Mouse (Mus musculus): ENCODE measurements around the gene 1700057G04Rik. TPM values are rescaled to one million over a fixed set of nuclear protein-coding genes. Genes with fewer than 3 reads are reported as not detected.
A peak's percentile ranks its signal among the peaks of the same experiment; 100 is the strongest.

Gene 1700057G04Rik
- total and polyA plus RNA-seq, 3 experiments = 0.19 TPM; not detected in 2

DNA sequence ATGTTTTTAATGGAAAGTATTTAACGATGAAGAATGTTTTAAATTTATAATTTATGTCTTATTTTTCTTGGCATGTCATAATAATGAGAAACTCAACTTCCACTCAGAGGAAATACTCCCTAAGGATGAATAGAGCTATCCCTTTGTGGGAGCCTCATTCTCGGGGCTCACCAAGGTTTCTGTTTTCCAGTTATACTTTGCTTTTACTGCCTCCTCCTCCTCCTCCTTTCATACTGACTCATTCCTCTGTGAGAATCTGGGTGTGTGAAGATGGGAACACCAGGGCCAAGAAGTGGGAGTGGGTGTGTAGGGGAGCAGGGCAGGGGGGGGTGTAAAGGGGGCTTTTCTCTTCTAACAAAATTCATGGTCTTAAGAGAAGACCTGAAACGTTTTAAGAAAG lies 16.3 kb upstream of the 1700057G04Rik start:
- Histone ChIP-seq H3K4me3 (ENCODE audit: control insufficient read depth in 1 of 2, insufficient read depth in 1 of 2, low read depth in 2 of 2, low read length in 2 of 2) (no peak overlapping the region), H3K27ac (ENCODE audit: control insufficient read depth, low read depth, low read length) (peak overlapping the region; percentile 12; the same call in 1 of the 2 replicates), H3K79me2 (ENCODE audit: control insufficient read depth, insufficient read depth, low read length, poor library complexity) (no peaks in the 10 kb centered on the region), H3K27me3 (ENCODE audit: control insufficient read depth in 1 of 2, insufficient read depth in 2 of 2, low read length in 2 of 2) (no peaks in the 10 kb centered on the region), H3K9ac (ENCODE audit: control insufficient read depth, low read depth, low read length, poor library complexity, severe bottlenecking) (no peak overlapping the region), H3K4me1 (ENCODE audit: control insufficient read depth in 1 of 2, insufficient read depth in 2 of 2, low read length in 2 of 2) (peaks cover 27 to 31% of the 10 kb centered on the region in 2 experiments), H3K9me3 (replicated peaks; ENCODE audit: insufficient read depth, low read length) (no peaks in the 10 kb centered on the region), H3K36me3 (ENCODE audit: control insufficient read depth in 1 of 2, insufficient read depth in 2 of 2, low read length in 2 of 2) (peaks cover 0 to 33% of the 10 kb centered on the region in 2 experiments; a peak in 2 of 4 replicates)
- DNase-seq (ENCODE audit: low read depth, low spot score) = no peak
- TF ChIP-seq E2F4 (IDR thresholded peaks at IDR 0.05; ENCODE audit: borderline replicate concordance, low read depth, low read length) (no peak), USF1 (IDR thresholded peaks at IDR 0.05; ENCODE audit: low read depth, low read length) (0 out of 2 replicates have a peak, but pooled peaks have one; percentile 0)

DNA sequence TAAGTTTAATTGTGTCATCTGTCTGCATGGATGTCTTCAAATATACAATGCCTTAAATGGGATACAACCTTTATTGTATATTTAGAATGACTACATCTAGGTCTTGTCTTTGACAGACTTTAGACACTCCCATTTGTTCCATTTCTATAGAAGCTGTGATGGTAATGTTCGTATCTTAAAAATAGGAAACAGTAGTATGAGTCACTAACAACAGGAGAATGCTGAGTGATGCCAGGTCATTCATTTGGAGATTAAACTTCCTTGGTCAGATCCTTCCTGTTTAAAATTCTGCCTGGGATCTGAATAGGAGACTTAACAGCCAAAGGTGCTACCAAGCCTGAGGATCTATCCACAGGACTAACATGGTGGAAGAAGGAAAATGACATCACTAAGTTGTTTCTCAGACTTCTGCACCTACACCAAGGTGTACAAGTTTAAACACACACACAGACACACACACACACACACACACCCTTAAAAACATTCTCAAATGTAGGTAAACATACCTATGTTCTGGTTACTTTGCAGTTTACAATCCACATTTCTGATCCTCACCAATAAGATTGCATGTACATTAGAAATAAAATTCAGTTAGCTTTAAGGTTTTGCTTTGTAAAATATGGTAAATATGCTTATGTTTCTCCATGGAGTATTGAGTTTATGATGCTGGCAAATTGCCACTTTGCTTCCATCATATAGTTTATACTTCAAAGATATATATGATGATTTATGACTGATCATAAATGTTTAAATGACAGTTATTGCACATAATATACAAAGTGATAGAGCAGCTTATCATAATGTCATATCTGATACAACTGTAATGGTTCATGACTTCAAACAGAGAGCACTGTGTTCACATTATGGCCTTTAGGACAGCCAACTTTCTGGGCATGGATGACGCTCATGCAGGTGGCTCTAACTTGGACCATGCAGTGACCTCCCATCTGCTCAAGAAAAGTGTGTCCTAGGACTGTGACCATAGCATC lies 15.3 kb upstream of the 1700057G04Rik start:
- H3K79me2 ChIP-seq (ENCODE audit: control insufficient read depth, insufficient read depth, low read length, poor library complexity) = no peaks in the 10 kb centered on the region
- DNase-seq (ENCODE audit: low read depth, low spot score) = peak; percentile 54
- peak overlapping the region; percentile 52 for H3K27ac ChIP-seq (ENCODE audit: control insufficient read depth, low read depth, low read length)
- TF ChIP-seq POLR2AphosphoS2 (IDR thresholded peaks at IDR 0.05; ENCODE audit: low read length) (no peak), CHD1 (IDR thresholded peaks at IDR 0.05; ENCODE audit: low read depth, low read length) (no peak), GABPA (IDR thresholded peaks at IDR 0.05; ENCODE audit: low read depth, low read length) (no peak), ZKSCAN1 (IDR thresholded peaks at IDR 0.05; ENCODE audit: low read depth, low read length) (no peak), ZC3H11A (IDR thresholded peaks at IDR 0.05; ENCODE audit: low read depth, low read length) (no peak), USF1 (IDR thresholded peaks at IDR 0.05; ENCODE audit: low read depth, low read length) (no peak), MAX (IDR thresholded peaks at IDR 0.05; ENCODE audit: low read length) (no peak), MAFK (IDR thresholded peaks at IDR 0.05; ENCODE audit: borderline replicate concordance, low read depth, low read length) (no peak), E2F4 (IDR thresholded peaks at IDR 0.05; ENCODE audit: borderline replicate concordance, low read depth, low read length) (no peak), EP300 (IDR thresholded peaks at IDR 0.05; ENCODE audit: low read depth in 1 of 2, low read length in 2 of 2) (peak; percentile 67 to 68), ETS1 (IDR thresholded peaks at IDR 0.05; ENCODE audit: low read depth, low read length) (0 out of 2 replicates have a peak, but pooled peaks have one; percentile 35), MYC (IDR thresholded peaks at IDR 0.05; ENCODE audit: low read depth, low read length) (no peak), SIN3A (IDR thresholded peaks at IDR 0.05; ENCODE audit: low read length) (no peak), UBTF (IDR thresholded peaks at IDR 0.05; ENCODE audit: borderline replicate concordance, insufficient read depth, low read depth, low read length) (no peak), MYB (IDR thresholded peaks at IDR 0.05; ENCODE audit: low read depth, low read length) (no peak), JUND (IDR thresholded peaks at IDR 0.05; ENCODE audit: low read depth, low read length) (peak; percentile 72; the same call in 1 of the 2 replicates), ZNF384 (IDR thresholded peaks at IDR 0.05; ENCODE audit: low read depth, low read length) (no peak), TAL1 (IDR thresholded peaks at IDR 0.05; ENCODE audit: low read length) (peak; percentile 22; the same call in 1 of the 2 replicates), NELFE (IDR thresholded peaks at IDR 0.05; ENCODE audit: low read depth, low read length) (no peak), CTCF (IDR thresholded peaks at IDR 0.05 in 2 of 3, conservative IDR thresholded peaks at IDR 0.05 in 1 of 3; ENCODE audit: control insufficient read depth in 1 of 3, insufficient read depth in 1 of 3, low read depth in 2 of 3, low read length in 3 of 3, poor library complexity in 1 of 3, severe bottlenecking in 1 of 3) (no peak), MEF2A (IDR thresholded peaks at IDR 0.05; ENCODE audit: extremely low read depth, insufficient replicate concordance, low read depth, low read length, poor library complexity, severe bottlenecking) (no peak), ELF1 (IDR thresholded peaks at IDR 0.05; ENCODE audit: low read depth, low read length) (no peak)
- no peak overlapping the region for H3K9ac ChIP-seq (ENCODE audit: control insufficient read depth, low read depth, low read length, poor library complexity, severe bottlenecking)
- peaks cover 30 to 33% of the 10 kb centered on the region in 2 experiments for H3K4me1 ChIP-seq (ENCODE audit: control insufficient read depth in 1 of 2, insufficient read depth in 2 of 2, low read length in 2 of 2)
- H3K4me3 ChIP-seq (ENCODE audit: control insufficient read depth in 1 of 2, insufficient read depth in 1 of 2, low read depth in 2 of 2, low read length in 2 of 2) = no peak overlapping the region
- H3K9me3 ChIP-seq (replicated peaks; ENCODE audit: insufficient read depth, low read length) = no peaks in the 10 kb centered on the region
- H3K36me3 ChIP-seq (ENCODE audit: control insufficient read depth in 1 of 2, insufficient read depth in 2 of 2, low read length in 2 of 2) = peaks cover 0 to 33% of the 10 kb centered on the region in 2 experiments; a peak in 2 of 4 replicates
- no peaks in the 10 kb centered on the region for H3K27me3 ChIP-seq (ENCODE audit: control insufficient read depth in 1 of 2, insufficient read depth in 2 of 2, low read length in 2 of 2)
